Mouse (Mus musculus): Measurements from ENCODE around the gene Kirrel3. TPM values are rescaled to one million over a fixed set of nuclear protein-coding genes. Genes with fewer than 3 reads are reported as not detected.
A peak's percentile ranks its signal among the peaks of the same experiment; 100 is the strongest.

Gene Kirrel3
- polyA plus RNA-seq, 1 experiment from 2014 or later = 50.5 TPM

DNA sequence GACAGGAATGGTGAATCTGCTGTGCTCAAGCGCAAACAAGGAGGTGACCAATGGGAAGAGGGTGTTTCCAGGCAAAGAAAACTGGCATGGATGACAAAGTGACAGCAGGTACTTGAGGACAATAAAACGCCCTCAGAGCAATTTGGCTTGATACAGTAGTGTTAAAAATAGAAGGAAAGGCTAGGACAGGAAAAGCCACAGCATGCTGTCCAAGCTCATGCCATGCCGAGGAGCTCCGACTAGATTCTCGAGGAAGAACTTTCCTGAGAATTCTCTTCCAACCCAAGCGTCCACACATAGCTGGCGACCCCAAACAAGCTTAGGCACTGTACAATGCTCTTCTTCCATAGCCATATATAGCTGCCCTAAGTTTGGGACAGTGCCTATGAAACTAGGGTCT is 263.5 kb downstream of the Kirrel3 start:
- no peaks in the 10 kb centered on the region for H3K9me3 ChIP-seq
- no peaks in the 10 kb centered on the region for H3K27me3 ChIP-seq (replicated peaks)
- H3K4me2 ChIP-seq = no peak overlapping the region
- H3K4me3 ChIP-seq = no peak overlapping the region
- 86% methylated on average over 7 of the region's 7 CpGs for WGBS
- no peak overlapping the region for H3K27ac ChIP-seq
- peaks cover 15% of the 10 kb centered on the region; the same call in 1 of the 2 replicates for H3K4me1 ChIP-seq
- no peak for ATAC-seq (replicated peaks)
- H3K36me3 ChIP-seq (replicated peaks) = no peaks in the 10 kb centered on the region
- H3K9ac ChIP-seq = no peak overlapping the region

DNA sequence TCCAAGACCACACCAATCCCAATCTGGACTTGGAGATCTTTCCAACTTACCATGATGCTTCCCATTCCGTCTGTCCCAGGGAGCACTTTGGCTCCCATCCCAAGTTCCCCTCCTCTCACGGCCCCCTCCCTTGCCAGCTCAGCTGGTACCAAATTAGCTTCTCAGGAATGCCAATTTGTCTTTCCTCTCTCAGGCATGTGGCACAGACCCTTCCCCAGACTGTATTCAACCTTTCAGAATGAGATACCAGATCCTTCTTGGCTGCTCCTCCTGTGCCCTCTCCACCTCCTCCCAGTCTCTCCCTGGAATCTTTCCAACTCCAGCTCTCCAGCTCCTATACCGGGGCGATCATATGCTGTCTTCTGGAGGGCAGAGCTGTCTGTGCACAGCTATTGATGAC is 264.2 kb downstream of the Kirrel3 start:
- H3K36me3 ChIP-seq (replicated peaks) = no peaks in the 10 kb centered on the region
- no peak for ATAC-seq (replicated peaks)
- no peak overlapping the region for H3K27ac ChIP-seq
- H3K9me3 ChIP-seq = no peaks in the 10 kb centered on the region
- no peaks in the 10 kb centered on the region for H3K27me3 ChIP-seq (replicated peaks)
- H3K4me3 ChIP-seq = no peak overlapping the region
- WGBS = 57% methylated on average over 4 of the region's 4 CpGs
- no peak overlapping the region for H3K9ac ChIP-seq
- peaks cover 22% of the 10 kb centered on the region; the same call in 1 of the 2 replicates for H3K4me1 ChIP-seq
- H3K4me2 ChIP-seq = no peak overlapping the region

DNA sequence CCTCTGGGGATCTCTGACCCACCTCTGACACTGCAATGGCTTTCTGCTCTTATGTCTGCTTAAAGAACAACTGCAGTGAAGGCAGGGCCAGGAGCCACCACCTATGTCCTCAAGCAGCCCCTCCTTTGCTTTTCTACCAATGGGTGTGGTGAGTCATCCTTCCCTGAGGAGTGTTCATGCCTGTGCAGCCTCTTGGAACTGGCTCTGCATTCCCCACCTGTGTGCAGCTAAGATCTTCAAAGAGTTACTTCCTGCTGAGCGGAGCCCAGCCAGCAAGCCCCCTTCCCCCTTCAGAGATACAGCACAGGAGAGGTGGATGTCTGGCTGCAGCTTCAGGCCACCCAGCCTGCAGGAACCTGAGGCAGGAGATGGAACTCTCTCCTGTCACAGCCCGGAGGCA is 265.2 kb downstream of the Kirrel3 start:
- ATAC-seq (replicated peaks) = 0 out of 2 replicates have a peak, but pooled peaks have one; percentile 7
- Histone ChIP-seq H3K4me3 (no peak overlapping the region), H3K36me3 (replicated peaks) (no peaks in the 10 kb centered on the region), H3K4me1 (peaks cover 23% of the 10 kb centered on the region; the same call in 1 of the 2 replicates), H3K9ac (no peak overlapping the region), H3K4me2 (no peak overlapping the region), H3K27me3 (replicated peaks) (no peaks in the 10 kb centered on the region), H3K27ac (no peak overlapping the region), H3K9me3 (no peaks in the 10 kb centered on the region)
- WGBS = 50% methylated on average over 2 of the region's 2 CpGs

DNA sequence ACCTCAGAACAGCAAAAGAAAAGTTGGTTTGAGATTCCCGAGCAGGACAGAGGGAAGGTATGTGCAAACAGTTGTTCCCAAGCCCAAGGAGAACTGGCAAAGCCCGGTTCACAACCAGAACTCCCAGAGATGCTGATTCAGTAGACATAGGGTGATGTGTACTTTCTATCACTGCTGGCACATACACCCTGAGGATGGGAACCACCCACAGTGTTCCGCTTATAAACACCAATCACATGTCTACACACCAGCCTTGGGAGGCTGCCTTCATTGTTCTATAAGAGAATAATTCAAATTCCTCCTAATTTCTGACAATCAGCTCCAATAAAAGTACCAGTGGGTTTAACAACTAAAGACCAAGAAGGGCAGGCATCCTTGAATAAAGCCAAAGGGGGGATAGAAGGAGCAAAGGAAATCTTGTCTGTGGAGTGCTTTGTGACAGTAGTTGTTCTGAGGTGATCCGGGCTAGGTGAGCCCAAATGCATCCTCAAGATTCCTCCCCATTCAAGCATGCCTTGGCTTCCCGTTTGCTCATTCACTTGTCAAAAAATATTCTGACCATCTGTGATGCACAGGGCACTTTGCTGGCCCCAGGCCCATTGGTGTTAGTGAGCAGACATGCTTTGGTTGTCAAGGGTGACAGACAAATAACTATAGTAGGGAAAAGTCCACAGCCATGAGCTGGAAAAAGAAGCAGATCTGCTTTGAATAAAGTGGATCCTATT is 266.5 kb downstream of the Kirrel3 start:
- no peak for ATAC-seq (replicated peaks)
- 77% methylated on average over 5 of the region's 5 CpGs for WGBS
- no peak overlapping the region for H3K27ac ChIP-seq

DNA sequence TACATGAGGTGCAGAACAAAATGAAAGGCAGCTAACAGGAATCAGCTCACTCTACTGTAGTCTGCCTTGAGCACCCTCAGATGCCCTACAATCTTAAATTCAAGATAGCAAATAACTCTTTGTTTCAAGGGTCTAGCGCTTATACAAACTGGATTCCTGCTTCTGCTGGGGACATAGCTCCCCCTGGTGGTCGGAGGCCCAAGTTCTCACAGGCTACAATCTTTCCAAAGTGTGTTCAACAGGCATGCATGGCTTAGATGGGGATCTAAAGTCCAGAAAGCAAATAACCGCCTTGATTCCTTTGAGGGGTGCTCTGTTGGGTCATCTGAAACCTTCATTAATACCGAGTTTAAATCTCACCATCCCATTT is 267.1 kb downstream of the Kirrel3 start:
- 34% methylated on average over 4 of the region's 4 CpGs for WGBS

More for the DNA sequence above, 266.5 kb downstream of the Kirrel3 start:
- Histone ChIP-seq H3K9ac (no peak overlapping the region), H3K27me3 (replicated peaks) (no peaks in the 10 kb centered on the region), H3K4me3 (no peak overlapping the region), H3K36me3 (replicated peaks) (no peaks in the 10 kb centered on the region), H3K4me2 (no peak overlapping the region), H3K9me3 (no peaks in the 10 kb centered on the region), H3K4me1 (peaks cover 26% of the 10 kb centered on the region; the same call in 1 of the 2 replicates)

DNA sequence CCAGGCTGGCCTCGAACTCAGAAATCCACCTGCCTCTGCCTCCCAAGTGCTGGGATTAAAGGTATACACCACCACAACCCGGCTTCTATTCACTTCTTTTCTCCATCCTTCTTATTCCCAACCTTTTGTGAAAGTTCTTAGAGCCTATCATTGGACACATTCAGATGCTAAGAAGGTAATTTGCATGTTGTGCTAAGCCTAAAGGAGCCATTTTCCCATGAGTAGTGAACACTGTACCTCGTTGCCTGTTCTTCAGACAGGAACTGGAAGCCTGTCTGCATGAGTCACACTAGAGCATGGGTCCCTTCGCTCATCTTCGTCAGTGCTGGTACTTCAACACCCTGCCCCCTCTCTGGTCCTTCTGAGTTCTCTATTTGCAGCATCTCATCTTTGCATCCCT is 268.2 kb downstream of the Kirrel3 start:
- no peaks in the 10 kb centered on the region for H3K36me3 ChIP-seq (replicated peaks)
- H3K9ac ChIP-seq = no peak overlapping the region
- H3K27me3 ChIP-seq (replicated peaks) = no peaks in the 10 kb centered on the region
- ATAC-seq (replicated peaks) = no peak
- no peak overlapping the region for H3K27ac ChIP-seq
- no peak overlapping the region for H3K4me2 ChIP-seq
- H3K4me3 ChIP-seq = no peak overlapping the region
- WGBS = 59% methylated on average over 5 of the region's 5 CpGs
- peaks cover 30% of the 10 kb centered on the region for H3K4me1 ChIP-seq
- no peaks in the 10 kb centered on the region for H3K9me3 ChIP-seq

More for the DNA sequence above, 267.1 kb downstream of the Kirrel3 start:
- Histone ChIP-seq H3K27me3 (replicated peaks) (no peaks in the 10 kb centered on the region), H3K9ac (no peak overlapping the region), H3K4me1 (peaks cover 26% of the 10 kb centered on the region; the same call in 1 of the 2 replicates), H3K4me3 (no peak overlapping the region), H3K36me3 (replicated peaks) (no peaks in the 10 kb centered on the region), H3K9me3 (no peaks in the 10 kb centered on the region), H3K27ac (no peak overlapping the region), H3K4me2 (no peak overlapping the region)
- no peak for ATAC-seq (replicated peaks)

DNA sequence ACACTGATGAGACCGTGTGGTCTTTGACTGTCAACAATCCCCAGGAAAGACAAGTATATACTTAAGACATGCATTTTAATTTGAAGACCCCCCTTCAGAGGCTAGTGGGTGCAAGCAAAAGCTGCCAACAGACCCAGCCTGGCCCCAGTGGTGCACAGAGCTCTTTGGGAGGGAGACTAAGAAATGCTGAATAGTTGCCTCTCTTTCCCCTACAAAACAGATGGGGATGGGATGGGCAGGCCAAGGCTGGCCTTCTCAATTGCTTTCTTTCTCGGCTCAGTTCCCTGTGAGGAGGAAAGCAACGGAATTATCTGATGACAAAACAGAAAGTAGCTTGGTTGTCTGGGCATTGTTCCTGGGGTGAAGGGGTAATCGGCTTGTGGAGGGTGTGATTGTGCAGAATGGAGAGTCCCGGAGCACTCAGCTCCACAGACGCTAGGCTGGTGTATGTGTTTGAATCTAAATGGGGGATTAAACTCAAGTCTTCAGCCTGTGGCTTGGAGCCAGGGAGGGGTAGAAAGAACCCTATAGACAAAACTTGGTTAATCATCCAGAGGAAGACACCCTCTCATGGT is 268.9 kb downstream of the Kirrel3 start:
- no peaks in the 10 kb centered on the region for H3K9me3 ChIP-seq
- 16% methylated on average over 6 of the region's 6 CpGs for WGBS
- peaks cover 34% of the 10 kb centered on the region for H3K4me1 ChIP-seq
- peak; percentile 63 for ATAC-seq (replicated peaks)
- no peak overlapping the region for H3K4me3 ChIP-seq
- no peak overlapping the region for H3K4me2 ChIP-seq
- H3K9ac ChIP-seq = no peak overlapping the region
- no peaks in the 10 kb centered on the region for H3K36me3 ChIP-seq (replicated peaks)
- H3K27ac ChIP-seq = no peak overlapping the region
- H3K27me3 ChIP-seq (replicated peaks) = no peaks in the 10 kb centered on the region

DNA sequence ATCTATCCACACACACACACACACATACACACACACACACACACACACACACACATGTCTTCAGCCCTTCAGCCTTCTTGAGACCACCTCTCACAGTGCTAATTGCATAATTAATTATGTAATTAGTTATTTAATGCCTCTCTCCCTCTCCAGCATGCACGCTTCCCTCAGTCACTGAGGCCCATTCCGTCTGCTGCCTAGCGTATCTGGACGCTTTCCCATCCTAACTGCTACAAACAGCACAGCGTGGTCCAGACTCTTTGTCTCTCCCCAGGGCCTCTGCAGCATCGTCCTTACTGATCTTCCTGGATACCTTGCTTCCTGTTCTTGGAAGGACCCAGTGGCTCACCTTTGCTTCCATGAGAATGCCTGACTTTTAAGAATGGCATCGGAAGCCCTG is 270.4 kb downstream of the Kirrel3 start:
- Histone ChIP-seq H3K4me3 (no peak overlapping the region), H3K4me2 (no peak overlapping the region), H3K4me1 (peaks cover 23% of the 10 kb centered on the region), H3K27ac (no peak overlapping the region), H3K9me3 (no peaks in the 10 kb centered on the region), H3K36me3 (replicated peaks) (no peaks in the 10 kb centered on the region), H3K27me3 (replicated peaks) (no peaks in the 10 kb centered on the region), H3K9ac (no peak overlapping the region)
- 75% methylated on average over 7 of the region's 7 CpGs for WGBS
- no peak for ATAC-seq (replicated peaks)

DNA sequence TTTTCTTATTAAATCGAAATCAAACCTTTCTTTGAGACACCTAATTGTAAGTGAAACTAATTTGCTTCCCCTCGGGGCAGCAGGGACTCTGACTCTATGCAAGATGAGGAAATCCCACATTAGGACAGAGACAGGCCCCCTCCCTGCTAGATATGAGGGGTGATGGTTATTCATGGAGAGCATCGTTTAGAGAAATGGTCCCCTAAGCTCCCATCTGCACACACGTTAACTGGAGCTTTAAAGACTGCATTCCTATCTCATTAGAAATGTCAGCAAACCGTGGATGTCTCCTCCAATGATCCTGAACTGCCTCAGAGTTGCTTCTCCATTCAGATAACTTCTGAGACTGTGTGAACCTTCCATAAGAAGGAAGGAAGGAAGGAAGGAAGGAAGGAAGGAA is 273.2 kb downstream of the Kirrel3 start:
- no peak for ATAC-seq (replicated peaks)
- Histone ChIP-seq H3K4me1 (peaks cover 22% of the 10 kb centered on the region; the same call in 1 of the 2 replicates), H3K27me3 (replicated peaks) (no peaks in the 10 kb centered on the region), H3K36me3 (replicated peaks) (no peaks in the 10 kb centered on the region), H3K4me3 (no peak overlapping the region), H3K9me3 (no peaks in the 10 kb centered on the region), H3K4me2 (no peak overlapping the region), H3K9ac (no peak overlapping the region), H3K27ac (no peak overlapping the region)
- 40% methylated on average over 5 of the region's 5 CpGs for WGBS

DNA sequence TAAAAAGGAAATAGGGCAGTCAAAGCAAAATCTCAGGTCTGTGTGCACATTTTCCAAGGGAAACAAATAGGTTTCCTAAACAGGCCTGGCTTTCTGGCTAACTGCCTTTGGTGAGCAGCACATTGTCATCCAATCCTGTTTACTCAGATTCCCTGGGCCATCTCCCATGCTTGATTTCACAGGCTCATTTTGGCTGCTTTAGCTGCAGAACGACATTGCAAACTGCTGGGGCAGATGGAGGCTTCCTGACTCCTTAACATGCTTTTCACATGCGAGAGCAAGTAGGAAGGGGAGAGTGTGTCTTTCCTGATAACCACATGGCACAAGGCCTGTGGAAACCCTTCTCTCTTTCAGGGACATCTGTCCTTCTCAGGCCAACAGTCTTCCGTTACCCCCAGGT is 274.8 kb downstream of the Kirrel3 start:
- 56% methylated on average over 3 of the region's 3 CpGs for WGBS
- no peak for ATAC-seq (replicated peaks)
- Histone ChIP-seq H3K36me3 (replicated peaks) (no peaks in the 10 kb centered on the region), H3K4me1 (peaks cover 11% of the 10 kb centered on the region; the same call in 1 of the 2 replicates), H3K4me2 (no peak overlapping the region), H3K9me3 (no peaks in the 10 kb centered on the region), H3K27me3 (replicated peaks) (no peaks in the 10 kb centered on the region), H3K4me3 (no peak overlapping the region), H3K27ac (no peak overlapping the region), H3K9ac (no peak overlapping the region)

DNA sequence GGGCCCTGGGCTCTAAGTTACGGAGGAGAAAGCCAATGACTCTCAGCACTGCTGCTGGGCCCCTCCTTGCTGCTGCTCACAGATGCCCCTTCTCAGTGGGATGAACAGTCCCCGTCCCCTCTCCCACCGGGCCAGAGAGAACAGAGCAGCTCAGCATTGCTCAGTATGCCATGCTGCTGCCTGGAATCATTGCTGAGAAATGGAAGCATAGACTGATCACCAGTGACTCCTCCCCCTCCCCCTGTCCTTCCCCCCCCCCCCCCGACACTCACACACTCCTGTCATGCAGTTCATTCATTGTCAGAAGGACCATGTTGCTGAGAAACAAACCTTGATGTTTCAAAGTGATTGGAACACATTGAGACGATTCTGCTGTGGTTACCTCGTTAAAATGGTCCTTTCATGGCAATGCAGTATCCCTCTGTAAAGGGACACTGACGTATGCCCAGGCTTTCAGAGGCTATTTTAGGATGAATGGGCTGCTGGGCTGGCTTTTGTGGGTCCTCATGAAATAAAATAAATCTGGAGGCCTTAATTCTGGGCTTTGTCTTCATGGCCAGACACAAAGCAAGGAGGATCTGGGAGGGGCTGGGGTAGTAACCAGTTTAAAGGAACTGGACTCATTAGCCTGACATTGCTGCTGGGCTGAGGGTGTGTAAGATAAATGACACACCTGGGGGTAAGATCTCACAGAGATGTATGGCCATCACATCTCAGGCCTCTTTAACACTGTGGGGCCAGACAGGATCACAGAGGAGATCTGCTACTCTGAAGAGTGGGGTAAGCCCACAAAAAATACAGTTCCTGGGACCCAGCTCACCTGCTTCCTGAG is 281.3 kb downstream of the Kirrel3 start:
- peak; percentile 61 for ATAC-seq (replicated peaks)
- H3K9ac ChIP-seq = no peak overlapping the region

DNA sequence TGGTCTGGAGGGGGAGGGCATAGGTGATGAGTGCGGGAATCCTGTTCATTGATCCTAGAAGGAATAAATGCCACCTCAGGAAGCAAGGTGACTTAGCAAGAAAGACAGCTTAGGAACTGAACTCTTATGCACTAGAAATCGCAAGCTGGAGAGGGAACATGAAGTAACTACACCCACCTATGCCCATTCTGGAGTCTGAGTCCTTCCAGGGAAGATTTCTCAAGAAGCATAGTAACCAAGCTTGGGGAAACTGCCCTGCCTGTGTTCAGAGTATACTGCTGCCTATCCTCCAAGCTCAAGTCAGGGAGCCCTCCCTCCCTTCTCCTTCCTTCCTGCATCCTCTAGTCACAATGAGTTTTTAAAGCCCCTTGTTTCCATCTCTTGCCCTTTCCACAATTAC is 283.3 kb downstream of the Kirrel3 start:
- no peaks in the 10 kb centered on the region for H3K4me1 ChIP-seq
- ATAC-seq (replicated peaks) = no peak
- H3K27me3 ChIP-seq (replicated peaks) = no peaks in the 10 kb centered on the region
- H3K9me3 ChIP-seq = no peaks in the 10 kb centered on the region
- no peak overlapping the region for H3K27ac ChIP-seq
- H3K4me3 ChIP-seq = no peak overlapping the region
- H3K36me3 ChIP-seq (replicated peaks) = no peaks in the 10 kb centered on the region
- 91% methylated on average over 2 of the region's 2 CpGs for WGBS
- H3K4me2 ChIP-seq = no peak overlapping the region
- H3K9ac ChIP-seq = no peak overlapping the region

More for the DNA sequence above, 281.3 kb downstream of the Kirrel3 start:
- H3K4me3 ChIP-seq = no peak overlapping the region
- no peaks in the 10 kb centered on the region for H3K4me1 ChIP-seq
- H3K27ac ChIP-seq = no peak overlapping the region
- 27% methylated on average over 7 of the region's 7 CpGs for WGBS
- H3K4me2 ChIP-seq = no peak overlapping the region
- no peaks in the 10 kb centered on the region for H3K9me3 ChIP-seq
- H3K36me3 ChIP-seq (replicated peaks) = no peaks in the 10 kb centered on the region
- no peaks in the 10 kb centered on the region for H3K27me3 ChIP-seq (replicated peaks)

All from midbrain, embryonic 15.5 days (tissue).